Mouse (Mus musculus): Measurements from ENCODE around the gene Ralb.

DNA sequence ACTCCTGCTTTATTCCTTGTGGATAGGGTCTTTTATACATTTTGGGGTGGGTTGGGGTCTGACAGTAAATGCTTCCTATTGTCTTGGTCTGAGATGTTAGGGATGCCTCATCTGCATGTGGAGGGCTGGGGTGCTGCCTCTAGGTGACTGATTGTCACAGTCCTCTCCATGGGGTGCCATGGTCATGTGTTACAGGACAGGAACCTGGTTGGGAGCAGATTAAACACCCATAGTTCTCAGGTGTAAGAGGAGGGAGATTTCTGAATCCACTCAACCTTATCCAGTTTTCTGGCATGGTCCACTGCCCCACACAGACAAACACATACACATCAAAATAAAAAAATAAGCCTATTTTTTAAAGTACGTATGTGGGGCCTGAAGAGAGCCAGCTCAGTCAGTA lies 12.1 kb downstream of the Ralb start:
- TF ChIP-seq CTCF (conservative IDR thresholded peaks at IDR 0.05; ENCODE audit: insufficient read depth, insufficient read length, low read depth, low read length): no peak
- TF ChIP-seq POLR2A (IDR thresholded peaks at IDR 0.05; ENCODE audit: low read depth, low read length): no peak

Measured in kidney, adult 2 months (tissue).